Mouse (Mus musculus): ENCODE data around the gene Rere. TPM values are rescaled to one million over a fixed set of nuclear protein-coding genes. Genes with fewer than 3 reads are reported as not detected.
A peak's percentile ranks its signal among the peaks of the same experiment; 100 is the strongest.

Rere gene
- polyA plus RNA-seq, 1 experiment from 2014 or later: 51.6 TPM

GRCm38 (mm10) chr4:150583777-150584135, 302.3 kb downstream of the Rere start:
- DNase-seq (ENCODE audit: low spot score) (no peak), ATAC-seq (replicated peaks; ENCODE audit: low FRiP score) (no peak)
- Histone ChIP-seq H3K36me3 (ENCODE audit: control insufficient read depth, insufficient read depth, low read length) (no peaks in the 10 kb centered on the region), H3K4me3 (ENCODE audit: low read depth, low read length) (no peak overlapping the region), H3K9ac (ENCODE audit: low read length) (no peak overlapping the region), H3K4me2 (ENCODE audit: low read depth, low read length, severe bottlenecking) (no peak overlapping the region), H3K9me3 (ENCODE audit: control insufficient read depth, low read length) (no peaks in the 10 kb centered on the region), H3K27ac (ENCODE audit: low read depth, low read length) (peak overlapping the region; percentile 32; the same call in 1 of the 2 replicates), H3K4me1 (replicated peaks; ENCODE audit: control insufficient read depth, insufficient read depth, low read length) (peaks cover 9% of the 10 kb centered on the region), H3K27me3 (ENCODE audit: control insufficient read depth, insufficient read depth, low read length) (no peaks in the 10 kb centered on the region)
- WGBS: 66% methylated on average over 3 of the region's 3 CpGs

- no peaks in the 10 kb centered on the region for H3K9me3 ChIP-seq (ENCODE audit: control insufficient read depth, low read length)
- DNase-seq (ENCODE audit: low spot score) (no peak), ATAC-seq (replicated peaks; ENCODE audit: low FRiP score) (no peak)
- no peaks in the 10 kb centered on the region for H3K36me3 ChIP-seq (ENCODE audit: control insufficient read depth, insufficient read depth, low read length)
- 85% methylated on average over 2 of the region's 2 CpGs for WGBS
- no peak overlapping the region for H3K4me3 ChIP-seq (ENCODE audit: low read depth, low read length)
- no peaks in the 10 kb centered on the region for H3K27me3 ChIP-seq (ENCODE audit: control insufficient read depth, insufficient read depth, low read length)
- no peak overlapping the region for H3K4me2 ChIP-seq (ENCODE audit: low read depth, low read length, severe bottlenecking)
- H3K27ac ChIP-seq (ENCODE audit: low read depth, low read length): no peak overlapping the region
- H3K4me1 ChIP-seq (replicated peaks; ENCODE audit: control insufficient read depth, insufficient read depth, low read length): peaks cover 9% of the 10 kb centered on the region
- no peak overlapping the region for H3K9ac ChIP-seq (ENCODE audit: low read length)
Observed at GRCm38 (mm10) chr4:150585800-150586199, 304.4 kb downstream of the Rere start.

GRCm38 (mm10) chr4:150586275-150586674, 304.8 kb downstream of the Rere start:
- Histone ChIP-seq H3K4me2 (ENCODE audit: low read depth, low read length, severe bottlenecking) (no peak overlapping the region), H3K4me1 (replicated peaks; ENCODE audit: control insufficient read depth, insufficient read depth, low read length) (peaks cover 9% of the 10 kb centered on the region), H3K9me3 (ENCODE audit: control insufficient read depth, low read length) (no peaks in the 10 kb centered on the region), H3K27me3 (ENCODE audit: control insufficient read depth, insufficient read depth, low read length) (no peaks in the 10 kb centered on the region), H3K4me3 (ENCODE audit: low read depth, low read length) (no peak overlapping the region), H3K9ac (ENCODE audit: low read length) (no peak overlapping the region), H3K27ac (ENCODE audit: low read depth, low read length) (no peak overlapping the region), H3K36me3 (ENCODE audit: control insufficient read depth, insufficient read depth, low read length) (no peaks in the 10 kb centered on the region)
- 93% methylated on average over 5 of the region's 5 CpGs for WGBS
- DNase-seq (ENCODE audit: low spot score) (no peak), ATAC-seq (replicated peaks; ENCODE audit: low FRiP score) (no peak)

GRCm38 (mm10) chr4:150587597-150588299, 306.3 kb downstream of the Rere start:
- Histone ChIP-seq H3K4me1 (replicated peaks; ENCODE audit: control insufficient read depth, insufficient read depth, low read length) (peaks cover 9% of the 10 kb centered on the region), H3K9me3 (ENCODE audit: control insufficient read depth, low read length) (no peaks in the 10 kb centered on the region), H3K4me3 (ENCODE audit: low read depth, low read length) (no peak overlapping the region), H3K27me3 (ENCODE audit: control insufficient read depth, insufficient read depth, low read length) (no peaks in the 10 kb centered on the region), H3K27ac (ENCODE audit: low read depth, low read length) (no peak overlapping the region), H3K36me3 (ENCODE audit: control insufficient read depth, insufficient read depth, low read length) (no peaks in the 10 kb centered on the region), H3K9ac (ENCODE audit: low read length) (no peak overlapping the region), H3K4me2 (ENCODE audit: low read depth, low read length, severe bottlenecking) (no peak overlapping the region)
- WGBS: 92% methylated on average over 8 of the region's 8 CpGs
- DNase-seq (ENCODE audit: low spot score) (no peak), ATAC-seq (replicated peaks; ENCODE audit: low FRiP score) (no peak)

- Histone ChIP-seq H3K9ac (ENCODE audit: low read length) (no peak overlapping the region), H3K36me3 (ENCODE audit: control insufficient read depth, insufficient read depth, low read length) (no peaks in the 10 kb centered on the region), H3K27me3 (ENCODE audit: control insufficient read depth, insufficient read depth, low read length) (no peaks in the 10 kb centered on the region), H3K9me3 (ENCODE audit: control insufficient read depth, low read length) (no peaks in the 10 kb centered on the region), H3K27ac (ENCODE audit: low read depth, low read length) (no peak overlapping the region), H3K4me2 (ENCODE audit: low read depth, low read length, severe bottlenecking) (no peak overlapping the region), H3K4me3 (ENCODE audit: low read depth, low read length) (no peak overlapping the region), H3K4me1 (replicated peaks; ENCODE audit: control insufficient read depth, insufficient read depth, low read length) (peaks cover 6% of the 10 kb centered on the region)
- WGBS: 91% methylated on average over 2 of the region's 2 CpGs
- no peak for ATAC-seq (replicated peaks; ENCODE audit: low FRiP score)
- no peak for DNase-seq (ENCODE audit: low spot score)
Observed at GRCm38 (mm10) chr4:150588300-150588621, 306.8 kb downstream of the Rere start.

GRCm38 (mm10) chr4:150590621-150591282, 309.3 kb downstream of the Rere start:
- H3K27ac ChIP-seq (ENCODE audit: low read depth, low read length): no peak overlapping the region

GRCm38 (mm10) chr4:150591602-150592001, 310.2 kb downstream of the Rere start:
- no peak overlapping the region for H3K27ac ChIP-seq (ENCODE audit: low read depth, low read length)
- H3K4me3 ChIP-seq (ENCODE audit: low read depth, low read length): no peak overlapping the region
- DNase-seq (ENCODE audit: low spot score): no peak
- H3K9me3 ChIP-seq (ENCODE audit: control insufficient read depth, low read length): no peaks in the 10 kb centered on the region
- H3K4me1 ChIP-seq (replicated peaks; ENCODE audit: control insufficient read depth, insufficient read depth, low read length): no peaks in the 10 kb centered on the region
- H3K27me3 ChIP-seq (ENCODE audit: control insufficient read depth, insufficient read depth, low read length): no peaks in the 10 kb centered on the region
- no peak overlapping the region for H3K9ac ChIP-seq (ENCODE audit: low read length)
- H3K4me2 ChIP-seq (ENCODE audit: low read depth, low read length, severe bottlenecking): no peak overlapping the region
- no peak for ATAC-seq (replicated peaks; ENCODE audit: low FRiP score)
- 72% methylated on average over 4 of the region's 4 CpGs for WGBS
- no peaks in the 10 kb centered on the region for H3K36me3 ChIP-seq (ENCODE audit: control insufficient read depth, insufficient read depth, low read length)

More at GRCm38 (mm10) chr4:150590621-150591282, 309.3 kb downstream of the Rere start:
- Histone ChIP-seq H3K4me1 (replicated peaks; ENCODE audit: control insufficient read depth, insufficient read depth, low read length) (no peaks in the 10 kb centered on the region), H3K9me3 (ENCODE audit: control insufficient read depth, low read length) (no peaks in the 10 kb centered on the region), H3K4me2 (ENCODE audit: low read depth, low read length, severe bottlenecking) (no peak overlapping the region), H3K36me3 (ENCODE audit: control insufficient read depth, insufficient read depth, low read length) (no peaks in the 10 kb centered on the region), H3K4me3 (ENCODE audit: low read depth, low read length) (no peak overlapping the region), H3K9ac (ENCODE audit: low read length) (no peak overlapping the region), H3K27me3 (ENCODE audit: control insufficient read depth, insufficient read depth, low read length) (no peaks in the 10 kb centered on the region)
- no peak for DNase-seq (ENCODE audit: low spot score)
- 59% methylated on average over 3 of the region's 3 CpGs for WGBS
- ATAC-seq (replicated peaks; ENCODE audit: low FRiP score): no peak

GRCm38 (mm10) chr4:150592087-150592486, 310.6 kb downstream of the Rere start:
- H3K4me3 ChIP-seq (ENCODE audit: low read depth, low read length): no peak overlapping the region
- no peaks in the 10 kb centered on the region for H3K4me1 ChIP-seq (replicated peaks; ENCODE audit: control insufficient read depth, insufficient read depth, low read length)
- no peaks in the 10 kb centered on the region for H3K27me3 ChIP-seq (ENCODE audit: control insufficient read depth, insufficient read depth, low read length)
- no peak overlapping the region for H3K27ac ChIP-seq (ENCODE audit: low read depth, low read length)
- no peak overlapping the region for H3K9ac ChIP-seq (ENCODE audit: low read length)
- ATAC-seq (replicated peaks; ENCODE audit: low FRiP score) (no peak), DNase-seq (ENCODE audit: low spot score) (no peak)
- 81% methylated on average over 6 of the region's 6 CpGs for WGBS
- H3K9me3 ChIP-seq (ENCODE audit: control insufficient read depth, low read length): no peaks in the 10 kb centered on the region
- no peaks in the 10 kb centered on the region for H3K36me3 ChIP-seq (ENCODE audit: control insufficient read depth, insufficient read depth, low read length)
- H3K4me2 ChIP-seq (ENCODE audit: low read depth, low read length, severe bottlenecking): no peak overlapping the region
